Mouse (Mus musculus): ENCODE results near the gene Sdk2. TPM values are rescaled to one million over a fixed set of nuclear protein-coding genes. Genes with fewer than 3 reads are reported as not detected.

The Sdk2 gene
- polyA plus RNA-seq, 1 experiment from 2014 or later = 5.0 TPM

DNA sequence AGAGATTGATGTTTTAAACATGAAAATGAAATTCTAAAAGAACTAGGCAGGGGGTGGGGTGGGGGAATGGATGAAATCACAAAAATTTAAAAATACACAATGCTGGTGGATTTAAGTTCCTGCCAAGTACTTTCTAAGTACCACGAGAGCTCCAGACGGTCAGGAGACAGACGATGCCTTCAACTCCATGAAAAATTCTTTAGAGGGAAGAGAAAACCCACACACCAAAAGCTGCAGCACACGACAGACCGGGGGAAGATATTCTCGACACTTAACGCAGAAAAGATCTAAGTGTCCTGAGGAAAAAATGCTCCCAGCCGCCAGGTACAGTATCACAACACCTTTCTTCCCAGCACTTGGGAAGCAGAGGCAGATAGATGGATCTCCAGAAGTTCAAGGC lies 118.2 kb downstream of the Sdk2 start:
- no peak for ATAC-seq (ENCODE audit: low read depth)
- 92% methylated on average over 8 of the region's 8 CpGs for WGBS
- Histone ChIP-seq H3K9ac (replicated peaks; ENCODE audit: low read depth, low read length) (no peak overlapping the region), H3K4me3 (ENCODE audit: low read depth, low read length) (no peak overlapping the region), H3K9me3 (ENCODE audit: control insufficient read depth, low read length) (no peaks in the 10 kb centered on the region), H3K27ac (ENCODE audit: low read depth, low read length) (no peak overlapping the region), H3K4me2 (ENCODE audit: low read depth, low read length) (no peak overlapping the region), H3K27me3 (ENCODE audit: control insufficient read depth, insufficient read depth, low read length) (no peaks in the 10 kb centered on the region), H3K4me1 (ENCODE audit: control insufficient read depth, insufficient read depth, low read length) (peaks cover 20% of the 10 kb centered on the region), H3K36me3 (ENCODE audit: control insufficient read depth, insufficient read depth, low read length) (no peaks in the 10 kb centered on the region)

DNA sequence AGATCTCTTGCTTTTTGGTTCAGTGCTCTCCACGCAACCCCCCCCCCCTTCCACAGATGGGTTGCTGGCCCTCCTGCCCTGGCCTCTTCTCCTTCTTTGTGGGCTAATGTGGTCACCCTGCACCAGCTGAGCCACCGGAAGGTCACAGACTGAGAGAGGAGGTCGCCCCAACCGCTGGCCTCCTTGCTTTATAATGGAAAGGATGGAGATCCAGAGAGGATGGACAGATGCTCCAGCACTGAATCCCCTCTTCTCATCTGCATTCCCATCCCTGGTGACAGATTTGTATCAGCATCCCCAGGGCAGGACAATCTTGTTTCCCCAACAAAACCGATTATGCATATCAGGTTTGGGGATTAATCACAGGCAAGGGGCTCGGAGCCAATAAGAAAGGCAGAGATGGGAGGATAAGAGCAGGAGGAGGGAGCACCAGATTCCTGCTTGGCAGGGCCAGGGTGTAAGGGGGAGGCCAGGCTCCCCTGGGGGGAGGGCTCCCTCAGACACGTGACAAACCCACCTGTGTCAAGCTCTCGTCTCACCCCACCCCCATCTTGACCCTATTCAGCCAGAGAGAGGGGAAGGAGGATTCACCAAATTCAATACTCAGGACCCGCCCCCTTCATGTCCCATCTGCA lies 124.6 kb downstream of the Sdk2 start:
- Histone ChIP-seq H3K9ac (replicated peaks; ENCODE audit: low read depth, low read length) (no peak overlapping the region), H3K4me1 (ENCODE audit: control insufficient read depth, insufficient read depth, low read length) (peaks cover 4% of the 10 kb centered on the region; the same call in 1 of the 2 replicates), H3K27ac (ENCODE audit: low read depth, low read length) (no peak overlapping the region), H3K27me3 (ENCODE audit: control insufficient read depth, insufficient read depth, low read length) (no peaks in the 10 kb centered on the region), H3K4me3 (ENCODE audit: low read depth, low read length) (no peak overlapping the region), H3K36me3 (ENCODE audit: control insufficient read depth, insufficient read depth, low read length) (no peaks in the 10 kb centered on the region), H3K9me3 (ENCODE audit: control insufficient read depth, low read length) (no peaks in the 10 kb centered on the region), H3K4me2 (ENCODE audit: low read depth, low read length) (no peak overlapping the region)
- ATAC-seq (ENCODE audit: low read depth) = no peak
- WGBS = 40% methylated on average over 8 of the region's 9 CpGs

DNA sequence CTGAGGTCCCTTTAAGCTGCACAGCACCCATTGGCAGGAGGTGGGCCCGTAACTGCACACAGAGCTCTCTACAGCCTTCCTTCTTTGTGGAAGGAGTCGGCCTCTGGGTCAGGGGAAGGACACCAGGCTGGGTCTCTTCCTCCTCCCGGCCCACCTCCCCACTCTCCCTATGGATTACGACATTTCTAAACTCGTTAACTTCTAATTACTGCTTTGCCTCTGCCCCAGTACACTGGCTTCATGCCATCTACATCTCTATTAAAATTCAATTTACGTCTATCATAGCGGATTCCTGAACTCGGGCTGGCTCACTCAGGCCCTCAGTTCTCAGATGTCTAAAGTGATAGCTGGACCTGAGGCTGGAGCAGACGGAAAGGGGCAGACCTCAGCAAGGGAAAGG lies 133.2 kb downstream of the Sdk2 start:
- H3K4me3 ChIP-seq (ENCODE audit: low read depth, low read length) = no peak overlapping the region
- no peak overlapping the region for H3K4me2 ChIP-seq (ENCODE audit: low read depth, low read length)
- H3K27me3 ChIP-seq (ENCODE audit: control insufficient read depth, insufficient read depth, low read length) = no peaks in the 10 kb centered on the region
- H3K27ac ChIP-seq (ENCODE audit: low read depth, low read length) = no peak overlapping the region
- no peak for ATAC-seq (ENCODE audit: low read depth)
- H3K36me3 ChIP-seq (ENCODE audit: control insufficient read depth, insufficient read depth, low read length) = no peaks in the 10 kb centered on the region
- H3K9ac ChIP-seq (replicated peaks; ENCODE audit: low read depth, low read length) = no peak overlapping the region
- H3K9me3 ChIP-seq (ENCODE audit: control insufficient read depth, low read length) = no peaks in the 10 kb centered on the region
- peaks cover 14% of the 10 kb centered on the region for H3K4me1 ChIP-seq (ENCODE audit: control insufficient read depth, insufficient read depth, low read length)
- WGBS = 28% methylated on average over 9 of the region's 9 CpGs

DNA sequence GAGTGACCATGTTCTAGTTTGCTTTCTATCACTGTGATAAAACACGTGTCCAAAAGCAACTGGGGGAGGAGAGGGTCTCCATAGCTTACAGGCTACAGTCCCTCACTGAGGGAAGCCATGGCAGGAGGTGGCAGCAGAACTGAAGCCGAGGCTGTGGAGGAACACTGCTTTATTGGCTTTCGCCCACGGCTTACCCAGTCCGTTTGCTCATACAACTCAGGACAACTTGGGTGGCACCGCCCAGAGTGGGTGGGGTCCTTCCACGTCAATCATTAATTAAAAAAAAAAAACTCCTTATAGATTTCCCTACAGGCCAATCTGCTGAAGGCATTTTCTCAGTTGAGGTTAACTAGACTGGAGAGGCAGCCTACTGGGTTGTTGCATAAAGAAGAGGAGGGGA lies 133.9 kb downstream of the Sdk2 start:
- Histone ChIP-seq H3K9me3 (ENCODE audit: control insufficient read depth, low read length) (no peaks in the 10 kb centered on the region), H3K4me2 (ENCODE audit: low read depth, low read length) (no peak overlapping the region), H3K36me3 (ENCODE audit: control insufficient read depth, insufficient read depth, low read length) (no peaks in the 10 kb centered on the region), H3K4me1 (ENCODE audit: control insufficient read depth, insufficient read depth, low read length) (peaks cover 14% of the 10 kb centered on the region), H3K27me3 (ENCODE audit: control insufficient read depth, insufficient read depth, low read length) (no peaks in the 10 kb centered on the region), H3K27ac (ENCODE audit: low read depth, low read length) (no peak overlapping the region), H3K9ac (replicated peaks; ENCODE audit: low read depth, low read length) (no peak overlapping the region), H3K4me3 (ENCODE audit: low read depth, low read length) (no peak overlapping the region)
- WGBS = 70% methylated on average over 7 of the region's 7 CpGs
- ATAC-seq (ENCODE audit: low read depth) = no peak

DNA sequence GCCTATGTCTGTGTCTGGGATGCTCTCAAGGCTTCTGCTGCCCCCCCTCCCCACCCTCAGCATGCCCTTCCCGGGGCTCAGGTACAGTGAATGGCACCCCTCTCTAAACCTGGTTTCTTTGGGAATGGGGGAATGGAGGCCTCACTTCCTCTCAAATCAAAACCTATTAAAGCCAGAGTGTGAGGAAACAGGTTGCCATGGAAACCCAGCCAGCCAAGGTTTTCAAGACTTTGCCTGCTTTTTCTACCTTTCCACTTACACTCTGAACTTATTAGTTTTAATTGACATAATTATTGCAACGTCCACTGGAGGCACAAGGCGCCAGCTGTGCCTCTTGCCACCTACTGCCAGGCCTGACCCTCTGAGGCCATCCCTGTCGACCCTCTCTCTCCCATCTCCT lies 135.1 kb downstream of the Sdk2 start:
- no peak overlapping the region for H3K4me3 ChIP-seq (ENCODE audit: low read depth, low read length)
- no peak for ATAC-seq (ENCODE audit: low read depth)
- no peaks in the 10 kb centered on the region for H3K36me3 ChIP-seq (ENCODE audit: control insufficient read depth, insufficient read depth, low read length)
- H3K4me1 ChIP-seq (ENCODE audit: control insufficient read depth, insufficient read depth, low read length) = peaks cover 14% of the 10 kb centered on the region
- H3K27me3 ChIP-seq (ENCODE audit: control insufficient read depth, insufficient read depth, low read length) = no peaks in the 10 kb centered on the region
- H3K4me2 ChIP-seq (ENCODE audit: low read depth, low read length) = no peak overlapping the region
- H3K27ac ChIP-seq (ENCODE audit: low read depth, low read length) = no peak overlapping the region
- H3K9me3 ChIP-seq (ENCODE audit: control insufficient read depth, low read length) = no peaks in the 10 kb centered on the region
- WGBS = 46% methylated on average over 4 of the region's 4 CpGs
- H3K9ac ChIP-seq (replicated peaks; ENCODE audit: low read depth, low read length) = no peak overlapping the region

DNA sequence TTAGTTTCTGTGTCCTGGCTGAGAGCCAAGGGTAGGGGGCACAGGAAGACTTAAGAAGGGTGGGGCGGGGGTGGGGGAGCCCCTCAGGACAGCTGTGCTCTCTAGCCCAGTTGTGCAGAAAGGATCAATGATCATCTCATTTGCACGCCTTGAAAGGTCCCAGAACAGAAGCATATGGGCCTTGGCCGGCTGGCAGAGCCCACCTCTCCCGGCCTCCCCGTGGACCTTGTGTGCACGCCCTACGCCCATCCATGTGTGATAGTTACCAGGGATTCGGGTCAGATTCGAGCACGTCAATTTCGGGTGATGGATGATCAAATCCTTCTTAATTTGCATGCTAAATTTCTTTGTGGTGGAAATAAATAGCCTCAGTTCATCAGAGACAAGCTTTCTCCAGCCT lies 136.7 kb downstream of the Sdk2 start:
- no peaks in the 10 kb centered on the region for H3K36me3 ChIP-seq (ENCODE audit: control insufficient read depth, insufficient read depth, low read length)
- H3K4me1 ChIP-seq (ENCODE audit: control insufficient read depth, insufficient read depth, low read length) = peaks cover 14% of the 10 kb centered on the region
- no peak overlapping the region for H3K4me2 ChIP-seq (ENCODE audit: low read depth, low read length)
- 32% methylated on average over 11 of the region's 11 CpGs for WGBS
- H3K4me3 ChIP-seq (ENCODE audit: low read depth, low read length) = no peak overlapping the region
- H3K9ac ChIP-seq (replicated peaks; ENCODE audit: low read depth, low read length) = no peak overlapping the region
- no peaks in the 10 kb centered on the region for H3K27me3 ChIP-seq (ENCODE audit: control insufficient read depth, insufficient read depth, low read length)
- no peak; the same call in 1 of the 2 replicates for ATAC-seq (ENCODE audit: low read depth)
- no peak overlapping the region for H3K27ac ChIP-seq (ENCODE audit: low read depth, low read length)
- H3K9me3 ChIP-seq (ENCODE audit: control insufficient read depth, low read length) = no peaks in the 10 kb centered on the region

DNA sequence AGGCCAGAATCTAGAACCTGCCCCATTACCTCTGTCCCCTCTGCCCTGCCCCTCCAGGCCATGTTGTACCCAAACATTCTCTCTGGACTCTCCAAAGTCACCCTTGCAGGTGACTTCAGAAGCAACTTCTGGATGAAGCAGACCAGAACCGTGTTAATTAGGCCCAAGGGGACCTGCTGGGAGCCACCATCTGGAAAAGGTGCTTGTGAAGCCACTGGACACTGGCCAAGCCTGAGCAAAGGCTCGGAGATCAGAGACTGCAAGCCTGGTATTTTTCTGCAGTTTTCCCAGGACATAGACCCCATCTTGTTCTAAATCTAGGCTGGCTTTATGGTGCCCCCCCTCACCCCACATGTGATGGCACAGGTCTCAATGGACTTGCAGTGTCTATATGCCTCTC lies 138.0 kb downstream of the Sdk2 start:
- Histone ChIP-seq H3K4me2 (ENCODE audit: low read depth, low read length) (no peak overlapping the region), H3K9ac (replicated peaks; ENCODE audit: low read depth, low read length) (no peak overlapping the region), H3K9me3 (ENCODE audit: control insufficient read depth, low read length) (no peaks in the 10 kb centered on the region), H3K4me3 (ENCODE audit: low read depth, low read length) (no peak overlapping the region), H3K36me3 (ENCODE audit: control insufficient read depth, insufficient read depth, low read length) (no peaks in the 10 kb centered on the region), H3K4me1 (ENCODE audit: control insufficient read depth, insufficient read depth, low read length) (peaks cover 13% of the 10 kb centered on the region), H3K27me3 (ENCODE audit: control insufficient read depth, insufficient read depth, low read length) (no peaks in the 10 kb centered on the region), H3K27ac (ENCODE audit: low read depth, low read length) (no peak overlapping the region)
- 55% methylated on average over 2 of the region's 2 CpGs for WGBS
- ATAC-seq (ENCODE audit: low read depth) = no peak

DNA sequence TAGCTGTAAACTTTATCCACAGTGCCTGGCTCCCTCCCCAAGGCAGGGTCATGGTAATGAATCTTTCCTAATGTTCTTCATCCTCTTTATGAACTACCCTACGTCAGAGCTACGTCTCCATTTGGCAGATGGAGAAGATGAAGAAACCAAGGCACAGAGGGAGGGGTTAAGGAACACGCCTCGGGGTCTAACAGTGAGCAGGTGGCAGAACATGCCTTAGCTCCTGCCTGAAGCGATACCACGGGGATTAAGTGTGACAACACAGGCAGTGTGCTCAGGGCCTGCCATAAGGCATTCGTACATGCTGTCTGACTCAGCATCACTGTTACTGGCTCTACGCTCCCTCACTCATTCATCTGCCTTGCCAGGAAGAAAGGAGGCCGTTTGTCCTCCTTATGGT lies 138.6 kb downstream of the Sdk2 start:
- peak; percentile 46; the same call in 1 of the 2 replicates for ATAC-seq (ENCODE audit: low read depth)
- Histone ChIP-seq H3K27me3 (ENCODE audit: control insufficient read depth, insufficient read depth, low read length) (no peaks in the 10 kb centered on the region), H3K9ac (replicated peaks; ENCODE audit: low read depth, low read length) (no peak overlapping the region), H3K27ac (ENCODE audit: low read depth, low read length) (no peak overlapping the region), H3K9me3 (ENCODE audit: control insufficient read depth, low read length) (no peaks in the 10 kb centered on the region), H3K4me3 (ENCODE audit: low read depth, low read length) (no peak overlapping the region), H3K4me2 (ENCODE audit: low read depth, low read length) (no peak overlapping the region), H3K4me1 (ENCODE audit: control insufficient read depth, insufficient read depth, low read length) (peaks cover 13% of the 10 kb centered on the region; the same call in 1 of the 2 replicates), H3K36me3 (ENCODE audit: control insufficient read depth, insufficient read depth, low read length) (no peaks in the 10 kb centered on the region)
- WGBS = 39% methylated on average over 9 of the region's 9 CpGs

DNA sequence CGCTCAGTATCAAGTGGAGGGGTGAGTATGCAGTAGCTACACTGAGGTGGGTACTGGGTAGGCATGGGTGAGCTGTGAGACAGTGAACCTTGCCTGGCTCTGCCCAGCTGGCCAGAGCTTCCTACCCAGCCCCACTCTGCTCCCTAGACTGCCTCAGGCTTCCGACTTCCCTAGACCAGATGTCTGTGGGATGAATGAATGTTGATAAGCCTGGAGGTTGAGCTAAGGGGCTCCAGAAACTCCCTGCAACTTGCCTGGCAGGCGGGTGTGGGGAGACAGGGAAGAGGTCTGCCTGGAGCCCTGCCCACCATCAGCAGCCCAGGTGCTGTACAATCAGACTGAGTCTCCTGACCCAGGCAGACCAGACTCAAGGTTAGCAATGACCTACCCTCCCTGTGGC lies 139.0 kb downstream of the Sdk2 start:
- peaks cover 15% of the 10 kb centered on the region; the same call in 1 of the 2 replicates for H3K4me1 ChIP-seq (ENCODE audit: control insufficient read depth, insufficient read depth, low read length)
- no peak for ATAC-seq (ENCODE audit: low read depth)

More for the DNA sequence above, 139.0 kb downstream of the Sdk2 start:
- H3K4me3 ChIP-seq (ENCODE audit: low read depth, low read length) = no peak overlapping the region
- no peak overlapping the region for H3K27ac ChIP-seq (ENCODE audit: low read depth, low read length)
- no peaks in the 10 kb centered on the region for H3K27me3 ChIP-seq (ENCODE audit: control insufficient read depth, insufficient read depth, low read length)
- H3K4me2 ChIP-seq (ENCODE audit: low read depth, low read length) = no peak overlapping the region
- no peak overlapping the region for H3K9ac ChIP-seq (replicated peaks; ENCODE audit: low read depth, low read length)
- no peaks in the 10 kb centered on the region for H3K36me3 ChIP-seq (ENCODE audit: control insufficient read depth, insufficient read depth, low read length)
- WGBS = 72% methylated on average over 3 of the region's 3 CpGs
- H3K9me3 ChIP-seq (ENCODE audit: control insufficient read depth, low read length) = no peaks in the 10 kb centered on the region

Data from neural tube, embryonic 14.5 days (tissue).